Mouse (Mus musculus) left cerebral cortex, postnatal 10 days (tissue): ENCODE data around the gene Tmem247. TPM values are rescaled to one million over a fixed set of nuclear protein-coding genes. Genes with fewer than 3 reads are reported as not detected.

Source experiments
- DNase-seq, 2 experiments: peaks; one replicate each; pipeline ENCODE4 v3.0.0; 2021 to 2022; ENCODE audit warnings: low spot score in 2 of 2, mixed read lengths in 1 of 2; ENCODE audit errors: extremely low spot score in 1 of 2
- intact Hi-C: fragments of 180-260 bp; cut with DNase I; formaldehyde crosslinking; loops from one replicate; pipeline ENCODE4 v1.15.1; 2025
- total RNA-seq, 2 experiments: library from RNA; stranded (reverse); gene quantifications; 2 replicates each; pipeline ENCODE4 v1.2.3; 2021

Gene Tmem247
- total RNA-seq, 2 experiments from 2014 or later: not detected

GRCm38 (mm10) chr17:86908316-86908715 lies 8.8 kb upstream of the Tmem247 start:
- intact Hi-C loops: loop anchor here (5.0 to 10.0 kb wide), 2 partner anchors 154 to 411 kb away; partner anchors contain the start of gene Epas1
- no peak for DNase-seq

- peak in 1 of 2 experiments; percentile 57 for DNase-seq
- intact Hi-C loops: loop anchor here (5.0 to 10.0 kb wide), 3 partner anchors 132 to 413 kb away; partner anchors contain the start of gene Epas1
These were observed 7.2 kb upstream of the Tmem247 start for GRCm38 (mm10) chr17:86909733-86910495.

GRCm38 (mm10) chr17:86911261-86911660 lies 5.9 kb upstream of the Tmem247 start:
- intact Hi-C loops: loop anchor here (5.0 kb wide), 1 partner anchor 131 kb away; no protein-coding TSS in a partner anchor
- no peak for DNase-seq

- intact Hi-C loops: loop anchor here (5.0 kb wide), 1 partner anchor 129 kb away; no protein-coding TSS in a partner anchor
- no peak for DNase-seq
These were observed 4.0 kb upstream of the Tmem247 start for GRCm38 (mm10) chr17:86913003-86913607.

- no peak for DNase-seq
- intact Hi-C loops: no loop called here
These were observed 1.6 kb upstream of the Tmem247 start for GRCm38 (mm10) chr17:86915540-86915939.

GRCm38 (mm10) chr17:86918786-86919185 lies 1.6 kb downstream of the Tmem247 start:
- peak in 1 of 2 experiments; percentile 37 for DNase-seq
- intact Hi-C loops: no loop called here

GRCm38 (mm10) chr17:86919729-86920128 lies 2.6 kb downstream of the Tmem247 start:
- DNase-seq: no peak
- intact Hi-C loops: loop anchor here (5.0 kb wide), 1 partner anchor 43 kb away; the partner anchor contains the start of gene Rhoq

GRCm38 (mm10) chr17:86924679-86925078 lies 7.5 kb downstream of the Tmem247 start:
- DNase-seq: peak in 1 of 2 experiments; percentile 12
- intact Hi-C loops: loop anchor here (5.0 kb wide), 1 partner anchor 38 kb away; the partner anchor contains the start of gene Rhoq

GRCm38 (mm10) chr17:86926836-86927235 lies 9.7 kb downstream of the Tmem247 start:
- intact Hi-C loops: no loop called here
- no peak for DNase-seq

GRCm38 (mm10) chr17:86929355-86929754 lies 12.2 kb downstream of the Tmem247 start:
- intact Hi-C loops: no loop called here
- DNase-seq: no peak

- intact Hi-C loops: no loop called here
- DNase-seq: no peak
These were observed 12.8 kb downstream of the Tmem247 start for GRCm38 (mm10) chr17:86929981-86930380.

- no peak for DNase-seq
- intact Hi-C loops: no loop called here
These were observed 15.7 kb downstream of the Tmem247 start for GRCm38 (mm10) chr17:86932896-86933295.

GRCm38 (mm10) chr17:86937064-86937463 lies 19.9 kb downstream of the Tmem247 start:
- DNase-seq: no peak
- intact Hi-C loops: no loop called here

- peak; percentile 65 to 81 for DNase-seq
- intact Hi-C loops: no loop called here
These were observed 20.5 kb downstream of the Tmem247 start for GRCm38 (mm10) chr17:86937497-86938155.

- intact Hi-C loops: no loop called here
These were observed 21.5 kb downstream of the Tmem247 start for GRCm38 (mm10) chr17:86938683-86939082.

GRCm38 (mm10) chr17:86942112-86942511 lies 25.0 kb downstream of the Tmem247 start:
- DNase-seq: no peak
- intact Hi-C loops: no loop called here

More at GRCm38 (mm10) chr17:86938683-86939082, 21.5 kb downstream of the Tmem247 start:
- DNase-seq: no peak

- no peak for DNase-seq
- intact Hi-C loops: no loop called here
These were observed 26.0 kb downstream of the Tmem247 start for GRCm38 (mm10) chr17:86943158-86943557.

- no peak for DNase-seq
- intact Hi-C loops: no loop called here
These were observed 28.9 kb downstream of the Tmem247 start for GRCm38 (mm10) chr17:86946078-86946477.
